8 mouse cellular contexts compared by ENCODE assay signal in genomic region chr19:43752489-43753225, GRCm38 (mm10). TPM values are rescaled to one million over a fixed set of nuclear protein-coding genes. Genes with fewer than 3 reads are reported as not detected.
A peak's percentile ranks its signal among the peaks of the same experiment; 100 is the strongest.
DNase-seq lines count a peak whose midpoint lies in the region; ATAC-seq and TF ChIP-seq lines count a peak whose summit lies in the region.

TSS of gene Cutc (plus strand) at chr19:43752996.
TSS of gene Cox15 (minus strand) at chr19:43753000.

- peak; percentile 98 to 99 for DNase-seq in heart, postnatal 10 days
- peak; percentile 85 for DNase-seq in large intestine, adult 2 months (ENCODE audit: low read depth, low spot score)
- DNase-seq in liver, postnatal 0 days, result peak; percentile 98
- peak; percentile 97 for DNase-seq in testis, postnatal 10 days (ENCODE audit: low spot score)

- H3K9me3 ChIP-seq in ES-Bruce4 (replicated peaks; ENCODE audit: control insufficient read depth, insufficient read depth, low read length, poor library complexity, severe bottlenecking), result no peaks in the 10 kb centered on the region
- no peaks in the 10 kb centered on the region for H3K9me3 ChIP-seq in forebrain, embryonic 13.5 days (replicated peaks)
- no peaks in the 10 kb centered on the region for H3K9me3 ChIP-seq in liver, postnatal 0 days (ENCODE audit: low read length)
- H3K9me3 ChIP-seq in neural tube, embryonic 14.5 days (ENCODE audit: control insufficient read depth, low read length), result no peaks in the 10 kb centered on the region

- H3K9ac ChIP-seq in ES-Bruce4 (ENCODE audit: low read depth, poor library complexity, severe bottlenecking), result peak within 1 kb of the TSS; percentile 70
- H3K9ac ChIP-seq in forebrain, embryonic 13.5 days, result peak within 1 kb of the TSS; percentile 79
- peak within 1 kb of the TSS; percentile 85 for H3K9ac ChIP-seq in liver, postnatal 0 days (replicated peaks)
- peak within 1 kb of the TSS; percentile 65 for H3K9ac ChIP-seq in neural tube, embryonic 14.5 days (replicated peaks; ENCODE audit: low read depth, low read length)

- no peaks in the 10 kb centered on the region for H3K27me3 ChIP-seq in ES-Bruce4 (ENCODE audit: control insufficient read depth, insufficient read depth, low read length, poor library complexity, severe bottlenecking)
- H3K27me3 ChIP-seq in forebrain, embryonic 13.5 days, result no peaks in the 10 kb centered on the region
- H3K27me3 ChIP-seq in liver, postnatal 0 days (ENCODE audit: insufficient read depth, low read length), result no peaks in the 10 kb centered on the region
- H3K27me3 ChIP-seq in neural tube, embryonic 14.5 days (ENCODE audit: control insufficient read depth, insufficient read depth, low read length), result no peaks in the 10 kb centered on the region

- H3K4me1 ChIP-seq in ES-Bruce4 (ENCODE audit: control insufficient read depth, insufficient read depth, low read length), result no peaks in the 10 kb centered on the region
- peaks cover 13% of the 10 kb centered on the region for H3K4me1 ChIP-seq in forebrain, embryonic 13.5 days
- H3K4me1 ChIP-seq in liver, postnatal 0 days (ENCODE audit: insufficient read depth), result peaks cover 4% of the 10 kb centered on the region
- no peaks in the 10 kb centered on the region for H3K4me1 ChIP-seq in neural tube, embryonic 14.5 days (ENCODE audit: control insufficient read depth, insufficient read depth, low read length)

- peak within 1 kb of the TSS; percentile 81 for H3K4me3 ChIP-seq in ES-Bruce4 (ENCODE audit: low read depth, low read length)
- peak within 1 kb of the TSS; percentile 65 for H3K4me3 ChIP-seq in forebrain, embryonic 13.5 days
- H3K4me3 ChIP-seq in liver, postnatal 0 days (ENCODE audit: low read depth, low read length), result peak within 1 kb of the TSS; percentile 65
- peak within 1 kb of the TSS; percentile 64 for H3K4me3 ChIP-seq in neural tube, embryonic 14.5 days (ENCODE audit: low read depth, low read length)

- TF ChIP-seq CTCF in ES-Bruce4 (IDR thresholded peaks at IDR 0.05; ENCODE audit: low read depth, low read length), result no peak
- peak; percentile 56 for TF ChIP-seq CTCF in liver, postnatal 0 days (IDR thresholded peaks at IDR 0.05; ENCODE audit: low read depth)

- under 1% methylated on average over 49 of the region's 62 CpGs for WGBS in forebrain, embryonic 13.5 days
- under 1% methylated on average over 62 of the region's 62 CpGs for WGBS in large intestine, adult 2 months
- under 1% methylated on average over 51 of the region's 62 CpGs for WGBS in liver, postnatal 0 days (ENCODE audit: insufficient replicate concordance)
- under 1% methylated on average over 62 of the region's 62 CpGs for WGBS in neural tube, embryonic 14.5 days

- peak within 1 kb of the TSS; percentile 70 for H3K4me2 ChIP-seq in forebrain, embryonic 13.5 days
- peak within 1 kb of the TSS; percentile 76 for H3K4me2 ChIP-seq in liver, postnatal 0 days (ENCODE audit: low read depth, low read length)
- peak within 1 kb of the TSS; percentile 75 for H3K4me2 ChIP-seq in neural tube, embryonic 14.5 days (ENCODE audit: low read depth, low read length)

- H3K36me3 ChIP-seq in ES-Bruce4 (ENCODE audit: control insufficient read depth, insufficient read depth, low read length, poor library complexity, severe bottlenecking), result peaks cover 5% of the 10 kb centered on the region; the same call in 1 of the 2 replicates
- peaks cover 22% of the 10 kb centered on the region for H3K36me3 ChIP-seq in forebrain, embryonic 13.5 days (ENCODE audit: poor library complexity, severe bottlenecking)
- peaks cover 17% of the 10 kb centered on the region for H3K36me3 ChIP-seq in liver, postnatal 0 days (replicated peaks; ENCODE audit: insufficient read depth, low read length)
- H3K36me3 ChIP-seq in neural tube, embryonic 14.5 days (ENCODE audit: control insufficient read depth, insufficient read depth, low read length), result peaks cover 14% of the 10 kb centered on the region; the same call in 1 of the 2 replicates

- no peak for TF ChIP-seq POLR2A in ES-Bruce4 (IDR thresholded peaks at IDR 0.05; ENCODE audit: insufficient read depth, low read length)

- no peak within 1 kb of the TSS for H3K27ac ChIP-seq in ES-Bruce4 (ENCODE audit: insufficient read depth, low read length)
- H3K27ac ChIP-seq in forebrain, embryonic 13.5 days, result peak within 1 kb of the TSS; percentile 95
- peak within 1 kb of the TSS; percentile 97 for H3K27ac ChIP-seq in liver, postnatal 0 days (ENCODE audit: low read depth)
- H3K27ac ChIP-seq in neural tube, embryonic 14.5 days (ENCODE audit: low read depth, low read length), result peak within 1 kb of the TSS; percentile 92

- peak; percentile 89 for ATAC-seq in cerebellum, adult (ENCODE audit: insufficient number of reproducible peaks, low FRiP score, low TSS enrichment)
- peak; percentile 93 for ATAC-seq in forebrain, embryonic 13.5 days
- peak; percentile 96 for ATAC-seq in liver, postnatal 0 days
- ATAC-seq in neural tube, embryonic 14.5 days (ENCODE audit: low read depth), result peak; percentile 95

- no peak for TF ChIP-seq EP300 in ES-Bruce4 (IDR thresholded peaks at IDR 0.05; ENCODE audit: insufficient read depth, low read depth, low read length)
- peak; percentile 29; the same call in 1 of the 2 replicates for TF ChIP-seq EP300 in liver, postnatal 0 days (IDR thresholded peaks at IDR 0.05; ENCODE audit: low read depth)

- intact Hi-C loops in heart, postnatal 10 days (cut with DNase I), result loop anchor here (2.0 to 5.0 kb wide), 3 partner anchors 62 to 180 kb away; no protein-coding TSS in a partner anchor

RNA-seq across cellular contexts. Expression of gene Cutc, which starts in this region (rescaled TPM):
- polyA plus RNA-seq in ES-Bruce4 (2011; ENCODE audit: insufficient read depth, insufficient read length, low read depth, missing spikeins), result 8.0 and 10.5 TPM in 2 replicates
- 9.6 and 10.4 TPM in 2 replicates for polyA plus RNA-seq in forebrain, embryonic 13.5 days (2015; fragmentation: Nextera tagmentation; extraction: Ambion mirVana)
- 10 to 100 TPM in 1 of 2 experiments, 1 to 10 TPM in 1; 9.8 to 11.6 TPM for total RNA-seq in heart, postnatal 10 days (2021)
- polyA plus RNA-seq in large intestine, adult 2 months (2012; rRNA removed), result 9.2 and 9.3 TPM in 2 replicates
- polyA plus RNA-seq in liver, postnatal 0 days (2015; fragmentation: Nextera tagmentation; extraction: Ambion mirVana), result 17.1 and 17.6 TPM in 2 replicates
- polyA plus RNA-seq in neural tube, embryonic 14.5 days (2014; fragmentation: Nextera tagmentation; extraction: Ambion mirVana), result 6.5 and 7.0 TPM in 2 replicates

RNA-seq across cellular contexts. Expression of gene Cox15, which starts in this region (rescaled TPM):
- polyA plus RNA-seq in ES-Bruce4 (2011; ENCODE audit: insufficient read depth, insufficient read length, low read depth, missing spikeins), result 29.9 and 31.0 TPM in 2 replicates
- polyA plus RNA-seq in forebrain, embryonic 13.5 days (2015; fragmentation: Nextera tagmentation; extraction: Ambion mirVana), result 13.1 and 13.5 TPM in 2 replicates
- total RNA-seq in heart, postnatal 10 days (2021), result 10 to 100 TPM; 32.0 to 38.3 TPM
- 13.0 and 15.8 TPM in 2 replicates for polyA plus RNA-seq in large intestine, adult 2 months (2012; rRNA removed)
- polyA plus RNA-seq in liver, postnatal 0 days (2015; fragmentation: Nextera tagmentation; extraction: Ambion mirVana), result 3.4 and 3.5 TPM in 2 replicates
- polyA plus RNA-seq in neural tube, embryonic 14.5 days (2014; fragmentation: Nextera tagmentation; extraction: Ambion mirVana), result 11.6 and 12.0 TPM in 2 replicates
